Comparison of ENCODE assay signal across 8 mouse cellular contexts in the genomic region with DNA sequence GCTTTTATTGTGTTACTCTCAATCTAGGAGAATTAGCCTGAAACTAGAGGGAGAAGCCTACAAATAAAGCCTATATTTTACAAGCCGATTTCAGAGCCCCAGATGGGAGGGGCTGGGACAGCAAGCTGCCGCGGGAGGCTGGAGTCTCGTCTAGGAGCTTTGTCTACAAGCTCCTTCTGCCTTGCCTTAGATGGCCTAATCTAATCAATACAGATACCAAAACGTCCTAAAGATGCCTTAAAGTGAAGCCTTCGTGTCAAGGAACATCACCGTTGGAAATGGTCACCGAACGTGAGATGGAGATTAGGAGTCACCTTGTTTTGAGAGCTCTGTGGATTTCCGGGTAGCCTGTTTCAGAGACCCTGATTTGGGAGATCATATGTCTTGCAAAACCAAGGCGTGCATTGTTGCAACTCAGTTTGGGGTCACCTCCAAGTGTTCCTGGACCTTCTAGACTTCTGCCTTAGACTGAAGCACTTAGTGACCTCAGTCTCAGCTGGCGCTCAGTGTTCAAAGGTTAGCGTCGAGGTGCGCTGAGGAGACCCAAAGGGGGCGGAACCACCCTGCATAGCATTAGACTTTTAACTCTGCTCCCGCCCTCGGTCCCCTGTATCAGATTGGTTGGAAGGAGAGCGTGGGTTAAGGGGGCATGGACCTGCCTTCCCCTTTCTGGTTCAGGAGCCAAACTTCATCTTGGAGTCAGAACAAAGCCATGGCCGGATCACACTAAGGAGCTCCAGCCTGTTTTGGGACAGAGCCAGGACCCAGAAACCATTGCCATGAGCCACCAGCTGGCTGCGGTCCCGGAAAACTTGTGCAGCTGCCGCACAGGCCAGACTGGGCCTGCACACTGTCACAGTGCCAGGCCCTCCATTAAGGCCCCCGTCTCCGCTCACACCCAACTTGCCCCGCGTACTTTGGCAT.
A peak's percentile ranks its signal among the peaks of the same experiment; 100 is the strongest.
DNase-seq lines count a peak whose midpoint lies in the region; ATAC-seq and TF ChIP-seq lines count a peak whose summit lies in the region.

No protein-coding gene starts in this region.

- no peaks in the 10 kb centered on the region for H3K36me3 ChIP-seq in ES-Bruce4 (ENCODE audit: control insufficient read depth, insufficient read depth, low read length, poor library complexity, severe bottlenecking)
- H3K36me3 ChIP-seq in forebrain, embryonic 15.5 days, result no peaks in the 10 kb centered on the region
- H3K36me3 ChIP-seq in liver, embryonic 16.5 days (ENCODE audit: control insufficient read depth, insufficient read depth), result no peaks in the 10 kb centered on the region
- H3K36me3 ChIP-seq in neural tube, embryonic 14.5 days (ENCODE audit: control insufficient read depth, insufficient read depth, low read length), result no peaks in the 10 kb centered on the region

- H3K4me3 ChIP-seq in ES-Bruce4 (ENCODE audit: low read depth, low read length), result peak overlapping the region; percentile 54
- peak overlapping the region; percentile 24 for H3K4me3 ChIP-seq in forebrain, embryonic 15.5 days
- peak overlapping the region; percentile 14 for H3K4me3 ChIP-seq in liver, embryonic 16.5 days (ENCODE audit: low read depth, low read length)
- peak overlapping the region; percentile 8; the same call in 1 of the 2 replicates for H3K4me3 ChIP-seq in neural tube, embryonic 14.5 days (ENCODE audit: low read depth, low read length)

- H3K9ac ChIP-seq in ES-Bruce4 (ENCODE audit: low read depth, poor library complexity, severe bottlenecking), result peak overlapping the region; percentile 76
- H3K9ac ChIP-seq in forebrain, embryonic 15.5 days (replicated peaks), result peak overlapping the region; percentile 20
- H3K9ac ChIP-seq in liver, embryonic 16.5 days (ENCODE audit: low read depth, low read length), result no peak overlapping the region
- H3K9ac ChIP-seq in neural tube, embryonic 14.5 days (replicated peaks; ENCODE audit: low read depth, low read length), result no peak overlapping the region

- H3K27me3 ChIP-seq in ES-Bruce4 (ENCODE audit: control insufficient read depth, insufficient read depth, low read length, poor library complexity, severe bottlenecking), result no peaks in the 10 kb centered on the region
- H3K27me3 ChIP-seq in forebrain, embryonic 15.5 days, result no peaks in the 10 kb centered on the region
- no peaks in the 10 kb centered on the region for H3K27me3 ChIP-seq in liver, embryonic 16.5 days (ENCODE audit: control insufficient read depth, insufficient read depth, low read depth, low read length)
- H3K27me3 ChIP-seq in neural tube, embryonic 14.5 days (ENCODE audit: control insufficient read depth, insufficient read depth, low read length), result no peaks in the 10 kb centered on the region

- H3K9me3 ChIP-seq in ES-Bruce4 (replicated peaks; ENCODE audit: control insufficient read depth, insufficient read depth, low read length, poor library complexity, severe bottlenecking), result no peaks in the 10 kb centered on the region
- no peaks in the 10 kb centered on the region for H3K9me3 ChIP-seq in forebrain, embryonic 15.5 days
- no peaks in the 10 kb centered on the region for H3K9me3 ChIP-seq in liver, embryonic 16.5 days (replicated peaks; ENCODE audit: control insufficient read depth, low read length)
- no peaks in the 10 kb centered on the region for H3K9me3 ChIP-seq in neural tube, embryonic 14.5 days (ENCODE audit: control insufficient read depth, low read length)

- H3K27ac ChIP-seq in ES-Bruce4 (ENCODE audit: insufficient read depth, low read length), result peak overlapping the region; percentile 93
- H3K27ac ChIP-seq in forebrain, embryonic 15.5 days (replicated peaks), result peak overlapping the region; percentile 98
- H3K27ac ChIP-seq in liver, embryonic 16.5 days (ENCODE audit: low read length), result peak overlapping the region; percentile 76
- H3K27ac ChIP-seq in neural tube, embryonic 14.5 days (ENCODE audit: low read depth, low read length), result peak overlapping the region; percentile 87

- intact Hi-C loops in heart, postnatal 10 days (cut with DNase I), result loop anchor here (2.0 kb wide), 2 partner anchors 82 to 138 kb away; no protein-coding TSS in a partner anchor

- peak; percentile 85 for DNase-seq in cerebellum, adult 11 months
- peak; percentile 98 to 99 for DNase-seq in heart, postnatal 10 days
- peak; percentile 91 to 94 for DNase-seq in kidney, postnatal 4 days
- peak; percentile 94 for DNase-seq in urinary bladder, postnatal 14 days (ENCODE audit: low spot score)

- 4% methylated on average over 27 of the region's 27 CpGs for WGBS in forebrain, embryonic 15.5 days
- 29% methylated on average over 27 of the region's 27 CpGs for WGBS in liver, embryonic 16.5 days (ENCODE audit: insufficient replicate concordance)
- 3% methylated on average over 27 of the region's 27 CpGs for WGBS in neural tube, embryonic 14.5 days

- H3K4me1 ChIP-seq in ES-Bruce4 (ENCODE audit: control insufficient read depth, insufficient read depth, low read length), result peaks cover 9% of the 10 kb centered on the region
- H3K4me1 ChIP-seq in forebrain, embryonic 15.5 days, result peaks cover 46% of the 10 kb centered on the region
- H3K4me1 ChIP-seq in liver, embryonic 16.5 days (ENCODE audit: control insufficient read depth, low read depth, low read length), result peaks cover 9% of the 10 kb centered on the region; the same call in 1 of the 2 replicates
- H3K4me1 ChIP-seq in neural tube, embryonic 14.5 days (ENCODE audit: control insufficient read depth, insufficient read depth, low read length), result peaks cover 15% of the 10 kb centered on the region; the same call in 1 of the 2 replicates

- ATAC-seq in forebrain, embryonic 15.5 days (replicated peaks), result peak; percentile 84
- ATAC-seq in liver, embryonic 16.5 days (ENCODE audit: low read depth), result peak; percentile 85
- ATAC-seq in neural tube, embryonic 14.5 days (ENCODE audit: low read depth), result peak; percentile 87

- TF ChIP-seq CTCF in ES-Bruce4 (IDR thresholded peaks at IDR 0.05; ENCODE audit: low read depth, low read length), result no peak

- TF ChIP-seq EP300 in ES-Bruce4 (IDR thresholded peaks at IDR 0.05; ENCODE audit: insufficient read depth, low read depth, low read length), result peak; percentile 74

- peak overlapping the region; percentile 40 for H3K4me2 ChIP-seq in forebrain, embryonic 15.5 days (replicated peaks)
- peak overlapping the region; percentile 53 for H3K4me2 ChIP-seq in liver, embryonic 16.5 days (ENCODE audit: low read depth, low read length)
- H3K4me2 ChIP-seq in neural tube, embryonic 14.5 days (ENCODE audit: low read depth, low read length), result peak overlapping the region; percentile 43; the same call in 1 of the 2 replicates

- TF ChIP-seq POLR2A in ES-Bruce4 (IDR thresholded peaks at IDR 0.05; ENCODE audit: insufficient read depth, low read length), result no peak

Comparison
In these comparisons a context has a peak if more than half of its experiments do, and no peak if none do; other contexts are left out.
1. Peak in every context shown above with its lines: DNase-seq, ATAC-seq, H3K4me3 ChIP-seq and H3K27ac ChIP-seq.
2. H3K9ac ChIP-seq: peak in ES-Bruce4 (single experiment) and forebrain, embryonic 15.5 days (single experiment); none in liver, embryonic 16.5 days (single experiment) and neural tube, embryonic 14.5 days (single experiment).